Mouse (Mus musculus) bone marrow macrophage, adult 2 months (primary cell): ENCODE data around the gene Cmtm4. TPM values are rescaled to one million over a fixed set of nuclear protein-coding genes. Genes with fewer than 3 reads are reported as not detected.

Experiments
- H3K27ac ChIP-seq: 2 replicates; pipeline ENCODE4 v1.5.1; 2012; ENCODE audit warnings: low read depth, low read length; ENCODE audit not compliant: insufficient read depth
- H3K4me1 ChIP-seq: 2 replicates; pipeline ENCODE4 v1.6.1; 2012; ENCODE audit warnings: low read length; ENCODE audit not compliant: control insufficient read depth, insufficient read depth
- H3K4me3 ChIP-seq: 2 replicates; pipeline ENCODE4 v1.5.1; 2012; ENCODE audit warnings: mild to moderate bottlenecking, low read length, moderate library complexity; ENCODE audit not compliant: insufficient read depth
- CTCF ChIP-seq: IDR thresholded peaks from 2 replicates; pipeline ENCODE4 v1.5.1; 2012; ENCODE audit warnings: low read depth, mild to moderate bottlenecking, low read length, moderate library complexity
- POLR2A ChIP-seq: IDR thresholded peaks from 2 replicates; pipeline ENCODE4 v1.6.1; 2012; ENCODE audit warnings: mild to moderate bottlenecking, low read depth, low read length, borderline replicate concordance
- polyA plus RNA-seq: library from polyadenylated mRNA; stranded (reverse); fragments of >200 nt; gene quantifications from 2 replicates; pipeline ENCODE4 v1.2.4, GENCODE M21; 2012; ENCODE audit not compliant: missing spikeins, insufficient read depth, insufficient read length

Gene Cmtm4
- polyA plus RNA-seq, 1 experiment: 12.3 TPM

DNA sequence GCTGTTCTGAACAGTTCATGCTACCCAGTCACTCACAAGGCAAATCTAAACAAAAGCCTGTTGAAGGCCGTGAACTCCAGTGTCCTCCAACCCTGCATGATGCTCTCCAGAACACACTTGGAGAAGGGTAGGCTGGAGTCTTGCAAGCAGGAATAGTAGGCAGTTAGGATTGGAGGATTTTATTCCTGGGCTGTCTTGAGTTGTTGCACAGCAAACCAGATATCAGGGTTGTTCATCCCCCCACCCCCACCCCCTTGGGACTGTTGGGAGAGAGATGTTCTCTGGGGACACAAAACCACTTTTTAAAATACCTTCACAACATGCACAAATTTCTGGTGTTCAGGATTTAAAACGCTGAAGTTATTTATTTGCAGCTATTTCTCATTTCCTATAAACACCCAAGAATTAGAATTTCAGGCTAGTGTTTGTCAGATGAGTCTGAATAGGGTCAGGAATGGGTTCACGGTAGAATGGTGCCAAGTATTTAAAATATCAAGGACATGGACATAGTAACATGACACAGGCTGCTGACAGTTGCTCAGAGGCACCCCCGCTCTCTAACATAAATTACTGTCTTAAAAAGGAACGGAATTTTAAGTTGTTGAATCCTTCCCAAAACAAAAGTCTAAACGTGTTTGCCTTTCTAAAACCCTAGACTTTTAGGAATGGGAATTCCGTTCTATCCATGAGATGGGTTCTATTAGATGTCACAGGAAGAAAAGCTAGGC, 17.4 kb upstream of the Cmtm4 start:
- no peak overlapping the region for H3K27ac ChIP-seq
- no peaks in the 10 kb centered on the region for H3K4me1 ChIP-seq
- H3K4me3 ChIP-seq: no peak overlapping the region
- TF ChIP-seq CTCF (no peak), POLR2A (no peak)

DNA sequence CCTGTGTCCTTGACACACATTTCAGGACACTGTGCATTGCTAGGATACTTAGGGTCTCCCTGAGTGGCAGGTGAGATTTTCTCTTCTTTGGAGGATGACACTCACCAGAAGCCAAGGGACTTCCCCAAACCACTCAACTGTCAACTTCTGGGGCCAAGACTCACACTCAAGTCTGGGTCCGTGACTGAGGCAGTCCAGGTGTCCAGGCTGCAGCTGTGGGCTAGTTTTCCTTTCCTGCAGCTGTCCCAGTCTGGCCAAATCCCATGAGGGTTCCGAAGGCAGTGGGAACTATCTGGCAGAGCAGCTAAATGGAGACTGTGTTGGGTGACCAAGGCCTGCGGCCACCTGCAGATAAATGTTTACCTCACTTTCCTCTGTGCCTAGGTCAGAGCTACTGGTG, 16.4 kb upstream of the Cmtm4 start:
- no peak for TF ChIP-seq CTCF
- TF ChIP-seq POLR2A: no peak
- H3K4me1 ChIP-seq: no peaks in the 10 kb centered on the region
- no peak overlapping the region for H3K4me3 ChIP-seq
- H3K27ac ChIP-seq: no peak overlapping the region

DNA sequence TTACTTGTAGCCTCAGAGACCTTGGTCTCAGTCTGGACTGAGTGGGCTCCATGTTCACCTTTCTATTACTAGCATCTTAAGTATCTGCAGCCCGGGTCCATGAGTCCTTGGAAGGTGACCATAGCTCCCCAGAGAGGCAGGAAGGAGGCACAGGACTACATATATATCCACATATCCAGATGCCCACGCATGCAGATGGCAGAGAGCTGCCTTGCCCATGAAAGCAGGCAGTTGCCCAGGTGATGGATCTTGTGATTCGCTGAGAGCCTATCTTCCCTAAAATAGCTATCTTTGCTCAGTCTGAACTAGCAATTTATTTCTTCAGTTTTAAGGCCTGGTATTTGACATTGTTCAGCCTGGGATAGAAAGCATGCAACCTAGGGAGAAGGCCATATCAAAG, 15.9 kb upstream of the Cmtm4 start:
- TF ChIP-seq POLR2A (no peak), CTCF (no peak)
- no peaks in the 10 kb centered on the region for H3K4me1 ChIP-seq
- H3K27ac ChIP-seq: no peak overlapping the region
- H3K4me3 ChIP-seq: no peak overlapping the region

DNA sequence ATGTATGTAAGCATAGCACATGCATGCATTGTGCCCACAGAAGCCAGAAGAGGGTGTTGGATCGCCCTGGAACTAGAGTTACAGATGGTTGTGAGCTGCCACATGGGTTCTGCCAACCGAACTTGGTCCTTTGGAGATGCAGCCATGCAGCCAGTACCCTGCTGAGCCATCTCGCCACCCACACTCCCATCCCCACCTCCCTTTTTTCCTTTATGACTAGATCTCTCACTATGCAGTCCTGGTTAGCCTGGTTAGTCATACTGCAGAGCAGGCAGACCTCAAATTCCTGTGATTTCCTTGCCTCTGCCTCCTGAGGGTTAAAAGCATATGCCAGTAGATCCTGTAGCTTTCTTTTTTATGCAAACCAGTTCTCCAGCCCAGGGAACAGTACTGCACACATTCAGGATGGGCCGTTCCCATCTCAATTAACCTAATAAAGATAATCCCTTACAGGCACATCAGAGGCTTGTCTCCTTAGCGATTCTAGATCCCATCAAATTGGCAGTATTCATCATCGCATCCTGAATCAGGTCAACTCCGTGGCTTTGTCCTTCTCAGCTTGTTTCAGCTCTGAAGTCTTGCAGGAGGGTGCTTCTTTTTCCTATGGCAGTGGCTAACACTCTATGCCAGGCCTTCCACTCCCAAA, 15.1 kb upstream of the Cmtm4 start:
- no peak overlapping the region for H3K4me3 ChIP-seq
- H3K27ac ChIP-seq: no peak overlapping the region
- TF ChIP-seq POLR2A (no peak), CTCF (no peak)
- H3K4me1 ChIP-seq: no peaks in the 10 kb centered on the region

DNA sequence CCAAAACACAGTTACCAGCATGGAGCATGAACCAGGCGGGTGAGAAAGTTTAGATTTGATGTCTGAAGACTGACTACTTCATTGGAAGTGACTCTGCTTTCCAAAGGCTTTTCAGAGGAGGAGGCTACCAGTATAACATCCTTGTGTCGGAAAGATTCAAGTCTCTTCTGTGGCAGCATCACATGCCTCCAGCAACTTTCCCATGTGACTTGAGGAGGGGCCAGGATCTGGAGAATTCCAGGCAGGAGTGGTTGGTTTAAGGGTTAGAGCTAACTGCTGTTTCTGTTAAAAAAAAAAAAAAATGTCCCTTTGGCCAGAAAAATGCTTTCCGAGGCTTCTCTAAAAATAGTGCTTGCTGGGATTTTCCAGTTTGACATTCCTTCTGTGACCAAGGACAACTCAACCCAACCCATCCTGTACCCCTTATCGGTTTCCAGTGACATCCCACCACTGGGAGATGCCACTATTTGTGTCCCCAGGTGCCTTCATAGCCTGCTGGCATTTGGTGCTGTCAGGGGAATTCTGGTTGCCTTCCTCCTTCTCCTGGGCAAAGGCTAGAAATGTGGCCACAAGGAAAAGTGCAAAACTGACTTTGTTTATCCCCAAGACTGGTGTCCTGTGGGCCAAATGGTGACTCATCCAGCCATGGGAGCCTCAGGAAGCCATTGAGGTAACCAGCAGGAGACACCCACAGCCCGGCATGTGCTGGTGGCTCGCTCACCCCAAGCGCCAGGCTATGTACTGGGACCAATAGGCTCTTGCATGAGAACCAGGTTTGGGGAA, 12.9 kb upstream of the Cmtm4 start:
- no peak overlapping the region for H3K27ac ChIP-seq
- TF ChIP-seq POLR2A (no peak), CTCF (no peak)

DNA sequence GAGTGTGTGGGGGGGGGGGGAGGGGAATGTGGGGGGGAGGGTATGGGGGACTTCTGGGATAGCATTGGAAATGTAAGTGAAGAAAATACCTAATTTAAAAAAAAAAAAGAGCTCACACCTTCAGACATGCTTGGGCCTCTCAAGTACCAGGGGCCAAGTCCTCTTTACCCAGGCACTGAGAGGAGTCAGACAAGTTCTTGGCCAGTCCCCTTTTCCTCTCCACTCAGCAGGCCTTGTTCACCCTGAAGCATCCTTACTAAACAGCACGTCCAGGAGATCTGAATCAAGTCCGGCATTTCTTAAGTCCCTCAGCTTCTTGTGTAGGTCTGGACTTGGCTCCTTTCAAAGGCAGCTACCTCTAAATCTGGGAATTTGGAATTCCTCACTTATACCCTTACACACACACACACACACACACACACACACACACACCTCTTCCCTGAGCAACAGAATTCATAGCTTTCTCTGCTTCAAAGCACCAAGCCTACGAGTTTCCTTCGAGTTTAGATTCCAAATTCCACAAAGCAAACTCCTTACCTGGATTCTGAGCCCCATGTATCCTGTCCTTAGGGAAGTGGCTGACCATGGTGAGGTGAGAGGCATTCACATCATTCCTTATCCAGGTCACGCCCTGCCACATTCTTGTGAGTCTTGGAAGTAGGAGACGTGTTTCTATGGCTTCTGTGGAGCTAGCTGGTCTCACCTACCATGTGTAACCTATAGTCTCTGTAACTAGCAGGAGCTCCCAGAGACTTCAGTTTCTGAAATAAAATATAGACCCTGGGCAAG, 10.9 kb upstream of the Cmtm4 start:
- Histone ChIP-seq H3K4me3 (no peak overlapping the region), H3K4me1 (no peaks in the 10 kb centered on the region), H3K27ac (no peak overlapping the region)
- TF ChIP-seq POLR2A (no peak), CTCF (no peak)

More for the DNA sequence above, 12.9 kb upstream of the Cmtm4 start:
- Histone ChIP-seq H3K4me1 (no peaks in the 10 kb centered on the region), H3K4me3 (no peak overlapping the region)

DNA sequence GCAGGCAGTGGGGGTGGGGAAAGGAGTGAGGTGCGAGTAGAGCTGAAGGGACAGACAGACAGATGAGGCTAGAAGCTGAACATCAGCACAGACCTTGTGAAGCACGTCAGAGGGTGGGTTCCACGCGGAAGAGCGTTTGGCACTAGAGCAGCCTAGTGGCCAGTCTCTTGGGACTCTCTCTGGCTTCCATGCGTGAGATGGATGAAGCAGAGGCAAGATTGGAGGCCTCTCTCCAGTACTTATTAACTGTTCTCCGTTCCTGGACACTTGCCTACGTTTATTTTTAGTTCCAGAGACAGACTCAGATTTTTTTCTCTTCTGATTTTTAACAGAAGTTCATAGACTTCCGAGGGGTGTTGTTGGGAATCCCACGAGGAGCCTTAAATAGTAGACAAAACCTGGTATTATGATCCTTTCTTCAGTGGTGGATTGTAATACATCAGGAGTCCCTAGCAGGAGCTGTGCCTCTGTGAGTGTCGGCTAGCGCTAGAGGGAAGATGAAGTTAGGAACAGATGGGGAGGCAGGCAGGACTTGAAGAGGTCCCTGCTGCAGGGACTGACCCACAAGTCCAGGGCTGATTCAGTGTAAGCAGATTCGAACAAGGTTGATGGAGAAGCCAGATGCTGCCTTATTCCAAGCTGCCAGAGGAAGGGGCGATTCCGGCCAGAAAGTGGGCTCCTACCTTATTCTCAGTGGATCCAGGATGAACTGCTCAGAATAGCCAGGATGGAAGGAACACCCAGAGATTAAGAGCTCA, 10.0 kb upstream of the Cmtm4 start:
- no peak for TF ChIP-seq CTCF
- no peak for TF ChIP-seq POLR2A
- Histone ChIP-seq H3K4me3 (no peak overlapping the region), H3K27ac (no peak overlapping the region), H3K4me1 (no peaks in the 10 kb centered on the region)

DNA sequence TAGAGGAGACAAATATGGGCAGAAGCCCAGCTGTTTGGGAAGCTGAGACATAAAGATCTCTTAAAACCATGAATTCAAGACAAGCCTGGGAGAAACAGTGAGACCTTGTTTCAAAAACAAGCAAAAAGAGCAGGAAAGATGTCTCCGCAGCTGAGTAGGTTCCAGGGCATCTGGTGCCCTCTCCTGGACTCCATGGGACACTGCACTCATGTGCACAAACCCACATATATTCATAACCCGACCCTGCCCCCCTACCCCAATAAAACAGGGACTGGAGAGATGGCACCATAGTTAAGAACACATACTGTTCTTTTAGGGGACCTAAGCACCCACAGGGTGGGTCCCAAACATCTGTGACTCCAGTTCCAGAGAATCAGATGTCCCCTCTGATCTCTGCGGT, 8.0 kb upstream of the Cmtm4 start:
- TF ChIP-seq POLR2A: no peak
- TF ChIP-seq CTCF: peak; percentile 62
- Histone ChIP-seq H3K27ac (no peak overlapping the region), H3K4me3 (no peak overlapping the region), H3K4me1 (no peaks in the 10 kb centered on the region)
